Mouse (Mus musculus): Measurements from ENCODE around the gene Fgfr2. TPM values are rescaled to one million over a fixed set of nuclear protein-coding genes. Genes with fewer than 3 reads are reported as not detected.

Gene Fgfr2
- polyA plus RNA-seq, 1 experiment from 2014 or later: 18.5 TPM

DNA sequence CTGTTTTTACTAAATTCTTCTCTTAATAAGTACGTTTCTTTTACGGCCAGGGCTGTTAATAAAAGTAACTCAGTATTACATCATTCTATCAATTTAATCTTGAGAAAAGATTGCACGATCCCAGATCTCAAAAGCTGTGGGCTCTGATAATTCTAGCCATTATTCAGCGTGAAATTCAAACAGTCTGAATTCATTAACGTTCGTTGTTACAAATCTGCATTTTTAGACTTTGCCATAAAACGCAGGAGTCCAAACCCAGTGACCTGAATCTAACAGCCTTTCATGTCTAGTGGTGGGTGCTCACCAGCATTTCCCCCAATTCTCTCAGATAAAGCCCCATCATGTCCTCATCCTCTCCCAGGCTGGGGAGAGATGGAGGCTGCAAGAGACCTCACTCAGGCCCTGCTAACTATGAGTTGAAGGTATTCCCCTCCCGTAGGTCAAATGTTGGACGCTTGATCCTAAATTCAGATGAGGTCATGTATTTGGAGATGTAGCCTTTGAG lies 50.0 kb downstream of the Fgfr2 start:
- WGBS (ENCODE audit: insufficient replicate concordance): 80% methylated on average over 9 of the region's 9 CpGs
- no peak overlapping the region for H3K27ac ChIP-seq
- no peak overlapping the region for H3K9ac ChIP-seq
- no peak overlapping the region for H3K4me3 ChIP-seq
- no peak overlapping the region for H3K4me2 ChIP-seq
- no peaks in the 10 kb centered on the region for H3K4me1 ChIP-seq
- ATAC-seq: no peak
- no peaks in the 10 kb centered on the region for H3K9me3 ChIP-seq (replicated peaks)
- peaks cover 11% of the 10 kb centered on the region; the same call in 1 of the 2 replicates for H3K36me3 ChIP-seq
- no peaks in the 10 kb centered on the region for H3K27me3 ChIP-seq (replicated peaks)

DNA sequence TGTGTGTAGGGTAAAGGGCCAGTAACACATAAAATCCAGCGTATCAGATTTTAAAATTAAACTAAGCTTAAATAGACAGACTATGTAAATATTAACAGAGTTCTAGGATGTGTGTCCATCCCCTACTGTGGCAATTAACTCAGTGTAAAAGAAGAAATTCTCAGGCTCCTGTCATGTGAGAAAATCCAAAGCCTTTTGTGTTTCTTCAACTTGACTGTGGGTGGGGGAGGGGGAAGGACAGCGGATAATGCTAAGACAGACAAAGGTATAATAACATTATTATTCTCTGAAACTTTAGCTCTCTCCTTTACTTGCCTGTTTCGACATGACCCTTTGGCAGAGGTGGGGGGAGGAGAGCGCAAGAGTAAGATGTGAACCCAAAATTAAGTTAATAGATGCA lies 50.6 kb downstream of the Fgfr2 start:
- Histone ChIP-seq H3K4me1 (no peaks in the 10 kb centered on the region), H3K36me3 (peaks cover 11% of the 10 kb centered on the region; the same call in 1 of the 2 replicates), H3K27ac (no peak overlapping the region), H3K4me3 (no peak overlapping the region), H3K9me3 (replicated peaks) (no peaks in the 10 kb centered on the region), H3K27me3 (replicated peaks) (no peaks in the 10 kb centered on the region), H3K9ac (no peak overlapping the region), H3K4me2 (no peak overlapping the region)
- WGBS (ENCODE audit: insufficient replicate concordance): 82% methylated on average over 4 of the region's 4 CpGs
- no peak for ATAC-seq

DNA sequence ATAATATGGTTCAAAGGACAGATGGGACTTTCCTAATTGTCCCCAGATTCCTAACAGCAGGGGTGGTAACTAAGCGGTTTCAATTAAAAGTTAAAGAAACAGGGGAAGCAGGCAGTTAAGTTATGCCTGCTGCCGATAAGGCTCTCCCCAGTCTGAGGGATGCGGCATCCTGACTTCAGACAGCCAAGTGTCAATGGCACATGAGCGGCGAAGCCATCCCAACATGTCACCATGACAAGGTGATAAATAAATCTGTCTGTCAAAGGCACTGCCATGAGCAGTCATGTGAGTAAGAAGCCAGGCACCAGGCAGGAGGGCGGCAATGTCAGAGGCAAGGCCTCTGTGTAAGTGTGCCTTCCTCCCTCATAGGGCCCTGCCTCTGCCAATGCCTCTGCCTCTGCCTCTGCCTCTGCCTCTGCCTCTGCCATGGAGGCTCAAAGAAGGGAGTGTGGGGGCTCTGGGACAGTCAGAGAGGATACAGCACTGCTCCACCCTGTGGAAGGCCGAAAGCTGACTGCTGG lies 55.8 kb downstream of the Fgfr2 start:
- no peaks in the 10 kb centered on the region for H3K9me3 ChIP-seq (replicated peaks)
- no peaks in the 10 kb centered on the region for H3K4me1 ChIP-seq
- WGBS (ENCODE audit: insufficient replicate concordance): 66% methylated on average over 7 of the region's 7 CpGs
- H3K27ac ChIP-seq: no peak overlapping the region
- no peak overlapping the region for H3K9ac ChIP-seq
- no peaks in the 10 kb centered on the region for H3K27me3 ChIP-seq (replicated peaks)
- no peak overlapping the region for H3K4me3 ChIP-seq
- no peak overlapping the region for H3K4me2 ChIP-seq
- no peak for ATAC-seq
- H3K36me3 ChIP-seq: peaks cover 10% of the 10 kb centered on the region; the same call in 1 of the 2 replicates

DNA sequence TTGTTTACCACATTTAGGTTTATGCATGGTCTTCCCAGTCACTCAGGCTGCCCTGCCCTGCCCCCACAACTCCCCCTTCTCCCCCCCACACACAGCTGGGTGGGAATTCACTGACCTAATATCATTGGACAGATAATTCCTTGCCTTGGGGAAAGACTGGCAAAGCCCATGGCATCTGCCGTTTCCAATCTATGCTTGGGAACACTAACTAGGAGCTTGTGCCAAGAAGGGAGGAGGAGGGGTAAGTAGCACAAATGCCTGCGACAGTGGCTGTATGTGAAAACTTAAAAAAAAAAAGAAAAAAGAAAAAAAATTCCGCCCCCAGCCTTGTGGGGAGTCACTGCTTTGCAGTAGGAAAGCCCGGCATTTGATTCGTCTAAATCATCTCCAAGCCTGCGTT lies 56.4 kb downstream of the Fgfr2 start:
- H3K4me3 ChIP-seq: no peak overlapping the region
- 70% methylated on average over 6 of the region's 6 CpGs for WGBS (ENCODE audit: insufficient replicate concordance)
- no peak for ATAC-seq
- no peak overlapping the region for H3K4me2 ChIP-seq
- no peaks in the 10 kb centered on the region for H3K27me3 ChIP-seq (replicated peaks)
- H3K9ac ChIP-seq: no peak overlapping the region
- no peaks in the 10 kb centered on the region for H3K9me3 ChIP-seq (replicated peaks)
- no peak overlapping the region for H3K27ac ChIP-seq
- H3K36me3 ChIP-seq: peaks cover 6% of the 10 kb centered on the region; the same call in 1 of the 2 replicates
- no peaks in the 10 kb centered on the region for H3K4me1 ChIP-seq

DNA sequence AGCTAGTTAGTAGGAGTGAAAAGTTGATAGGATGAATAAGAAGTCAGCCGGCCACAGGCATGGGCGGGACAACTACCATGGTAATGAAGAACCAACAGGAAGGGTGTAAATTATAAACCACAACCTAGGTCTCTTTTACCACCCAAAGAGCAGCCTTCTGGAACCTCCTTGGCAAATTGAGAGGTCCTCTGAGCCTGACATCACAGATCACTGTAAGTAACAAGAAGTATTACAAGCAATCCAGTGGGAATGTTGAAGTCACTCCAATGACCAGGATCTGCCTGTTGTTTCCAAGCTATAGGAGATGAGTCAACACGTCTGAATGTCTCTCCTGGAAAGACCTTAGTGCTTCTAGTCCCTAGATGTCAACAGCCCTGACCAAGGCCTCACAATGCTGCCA lies 61.1 kb downstream of the Fgfr2 start:
- Histone ChIP-seq H3K9me3 (replicated peaks) (no peaks in the 10 kb centered on the region), H3K9ac (no peak overlapping the region), H3K27ac (no peak overlapping the region), H3K4me2 (no peak overlapping the region), H3K36me3 (peaks cover 6% of the 10 kb centered on the region; the same call in 1 of the 2 replicates), H3K27me3 (replicated peaks) (no peaks in the 10 kb centered on the region), H3K4me1 (peaks cover 4% of the 10 kb centered on the region; the same call in 1 of the 2 replicates), H3K4me3 (no peak overlapping the region)
- ATAC-seq: no peak
- WGBS (ENCODE audit: insufficient replicate concordance): 64% methylated on average over 3 of the region's 3 CpGs

DNA sequence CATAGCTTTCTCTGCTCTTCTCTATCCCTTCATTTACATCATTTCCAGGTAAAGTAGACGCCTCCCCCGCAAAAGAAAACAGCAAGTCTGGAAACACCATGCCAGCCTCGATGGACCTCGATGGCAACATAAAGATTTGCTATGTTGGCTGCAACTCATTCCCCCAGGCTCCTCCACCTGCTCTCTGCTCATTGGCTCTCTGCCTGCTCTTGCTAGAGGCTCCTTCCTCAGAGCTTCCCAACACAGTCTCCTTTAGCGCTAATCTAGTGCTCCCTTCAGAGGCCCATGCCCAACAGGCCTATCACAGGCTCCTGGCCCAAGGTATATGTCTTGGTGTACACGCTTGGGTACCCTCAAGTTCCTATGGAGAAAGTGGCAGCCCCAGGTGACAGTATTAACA lies 63.0 kb downstream of the Fgfr2 start:
- no peak for ATAC-seq
- Histone ChIP-seq H3K4me3 (no peak overlapping the region), H3K27me3 (replicated peaks) (no peaks in the 10 kb centered on the region), H3K4me1 (peaks cover 4% of the 10 kb centered on the region; the same call in 1 of the 2 replicates), H3K4me2 (no peak overlapping the region), H3K9me3 (replicated peaks) (no peaks in the 10 kb centered on the region), H3K27ac (no peak overlapping the region), H3K36me3 (peaks cover 4% of the 10 kb centered on the region), H3K9ac (no peak overlapping the region)
- 86% methylated on average over 6 of the region's 6 CpGs for WGBS (ENCODE audit: insufficient replicate concordance)

DNA sequence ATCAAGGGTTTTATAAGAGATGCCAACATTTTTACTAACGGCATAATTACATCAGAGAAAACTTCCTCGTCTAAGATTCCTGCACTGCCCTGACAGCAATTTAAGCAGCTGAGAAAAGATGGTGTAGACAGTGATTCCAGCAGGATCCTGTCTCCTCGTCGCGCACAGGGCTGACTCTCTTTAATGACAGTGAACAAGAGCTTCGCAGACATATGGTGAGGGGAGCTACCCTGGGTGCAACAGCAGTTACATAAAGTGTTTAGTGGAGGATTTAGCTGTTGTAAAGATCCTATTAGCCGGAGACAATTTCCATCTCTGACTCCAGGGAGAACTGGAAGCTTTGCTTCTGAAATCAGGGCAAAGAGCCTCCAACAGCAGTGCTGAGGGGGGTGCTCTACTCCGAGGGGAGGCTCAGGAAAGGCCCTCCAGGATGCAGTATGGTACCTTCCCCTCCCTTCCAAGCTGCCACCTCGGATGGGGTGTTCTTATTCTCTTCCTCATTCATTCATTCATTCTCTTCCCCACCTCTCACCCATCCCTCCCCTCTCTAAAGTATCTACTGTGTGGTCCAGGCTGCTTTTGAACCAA lies 63.5 kb downstream of the Fgfr2 start:
- H3K4me1 ChIP-seq: peaks cover 4% of the 10 kb centered on the region; the same call in 1 of the 2 replicates
- no peak for ATAC-seq
- no peaks in the 10 kb centered on the region for H3K9me3 ChIP-seq (replicated peaks)
- H3K36me3 ChIP-seq: peaks cover 4% of the 10 kb centered on the region
- H3K4me2 ChIP-seq: no peak overlapping the region
- H3K9ac ChIP-seq: no peak overlapping the region
- WGBS (ENCODE audit: insufficient replicate concordance): 74% methylated on average over 9 of the region's 9 CpGs
- H3K4me3 ChIP-seq: no peak overlapping the region
- no peak overlapping the region for H3K27ac ChIP-seq
- no peaks in the 10 kb centered on the region for H3K27me3 ChIP-seq (replicated peaks)

DNA sequence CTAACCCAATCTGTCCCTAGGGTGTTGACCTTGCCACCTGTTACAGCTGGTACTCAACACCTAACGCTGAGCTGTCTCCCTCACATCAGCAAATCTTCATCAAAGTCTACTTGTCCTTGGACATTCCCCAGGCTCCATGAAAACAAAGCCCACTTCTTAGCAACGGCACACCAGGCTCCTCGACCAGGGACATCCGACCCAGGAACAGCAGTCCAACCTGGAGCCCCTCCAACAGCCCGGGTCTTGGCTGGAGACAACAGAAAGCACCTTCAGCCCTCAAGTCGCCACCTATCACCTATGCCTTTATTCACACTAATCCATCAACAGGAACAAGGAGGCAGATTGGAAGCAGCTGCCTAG lies 64.0 kb downstream of the Fgfr2 start:
- H3K27me3 ChIP-seq (replicated peaks): no peaks in the 10 kb centered on the region
- peaks cover 4% of the 10 kb centered on the region for H3K36me3 ChIP-seq
- no peak for ATAC-seq
- H3K9me3 ChIP-seq (replicated peaks): no peaks in the 10 kb centered on the region
- H3K9ac ChIP-seq: no peak overlapping the region
- no peak overlapping the region for H3K4me3 ChIP-seq
- no peak overlapping the region for H3K27ac ChIP-seq
- H3K4me1 ChIP-seq: peaks cover 4% of the 10 kb centered on the region; the same call in 1 of the 2 replicates
- WGBS (ENCODE audit: insufficient replicate concordance): 76% methylated on average over 6 of the region's 6 CpGs
- H3K4me2 ChIP-seq: no peak overlapping the region

DNA sequence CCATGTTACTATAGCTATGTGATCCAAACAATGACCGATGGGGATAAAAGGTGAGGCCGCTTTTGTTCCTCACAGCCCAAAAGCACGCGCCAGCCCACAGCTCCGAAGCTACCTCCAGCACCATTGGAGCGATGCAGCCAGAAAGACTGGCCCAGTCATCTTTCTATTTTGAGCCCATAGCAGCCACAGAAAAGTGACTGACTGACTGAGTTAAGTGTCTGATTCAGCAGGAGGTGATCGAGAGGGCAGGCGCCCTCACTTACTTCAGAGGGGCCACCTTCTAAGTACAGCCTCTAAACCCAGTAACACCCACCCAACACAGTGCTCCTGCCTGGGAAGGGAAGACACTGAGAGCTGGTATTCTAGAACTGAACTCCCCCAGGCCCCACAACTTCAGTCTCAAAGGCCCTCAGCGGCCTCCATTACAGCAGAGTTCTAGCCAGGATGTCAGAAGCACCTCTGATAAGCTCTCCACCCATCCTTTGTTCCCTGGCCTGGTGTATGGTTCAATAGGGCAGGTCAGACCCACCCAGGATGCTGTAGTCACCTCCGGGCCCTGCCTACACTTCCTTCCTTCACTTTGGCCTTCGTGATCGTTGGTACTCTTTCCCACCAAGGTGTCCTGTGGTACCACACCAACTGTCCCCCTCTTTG lies 64.5 kb downstream of the Fgfr2 start:
- Histone ChIP-seq H3K4me1 (peaks cover 4% of the 10 kb centered on the region; the same call in 1 of the 2 replicates), H3K27me3 (replicated peaks) (no peaks in the 10 kb centered on the region), H3K36me3 (peaks cover 4% of the 10 kb centered on the region), H3K9ac (no peak overlapping the region), H3K4me3 (no peak overlapping the region), H3K9me3 (replicated peaks) (no peaks in the 10 kb centered on the region), H3K4me2 (no peak overlapping the region), H3K27ac (no peak overlapping the region)
- 73% methylated on average over 12 of the region's 12 CpGs for WGBS (ENCODE audit: insufficient replicate concordance)
- ATAC-seq: no peak

DNA sequence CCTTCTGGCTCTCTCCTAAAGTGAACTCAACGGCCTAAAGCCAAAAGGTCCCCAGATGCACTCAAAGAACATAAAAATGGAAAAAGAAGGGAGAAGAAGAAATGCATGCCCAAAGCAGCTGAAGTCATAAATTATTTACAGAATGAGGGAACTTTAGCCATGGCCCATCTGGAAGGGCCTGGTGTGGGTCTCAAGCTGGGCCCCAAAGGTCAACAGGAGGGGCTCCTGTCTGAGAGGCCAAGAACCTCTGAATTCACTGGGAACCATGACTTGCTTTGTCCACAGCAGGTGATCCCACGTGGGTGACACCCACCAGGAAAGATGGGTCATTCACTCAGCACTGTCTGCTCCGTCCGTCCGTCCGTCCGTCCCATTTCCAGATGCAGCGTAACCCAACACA lies 66.2 kb downstream of the Fgfr2 start:
- Histone ChIP-seq H3K4me2 (no peak overlapping the region), H3K9ac (no peak overlapping the region), H3K9me3 (replicated peaks) (no peaks in the 10 kb centered on the region), H3K4me1 (peaks cover 8% of the 10 kb centered on the region; the same call in 1 of the 2 replicates), H3K27me3 (replicated peaks) (no peaks in the 10 kb centered on the region), H3K36me3 (peaks cover 8% of the 10 kb centered on the region), H3K27ac (no peak overlapping the region), H3K4me3 (no peak overlapping the region)
- 87% methylated on average over 8 of the region's 8 CpGs for WGBS (ENCODE audit: insufficient replicate concordance)
- no peak for ATAC-seq

DNA sequence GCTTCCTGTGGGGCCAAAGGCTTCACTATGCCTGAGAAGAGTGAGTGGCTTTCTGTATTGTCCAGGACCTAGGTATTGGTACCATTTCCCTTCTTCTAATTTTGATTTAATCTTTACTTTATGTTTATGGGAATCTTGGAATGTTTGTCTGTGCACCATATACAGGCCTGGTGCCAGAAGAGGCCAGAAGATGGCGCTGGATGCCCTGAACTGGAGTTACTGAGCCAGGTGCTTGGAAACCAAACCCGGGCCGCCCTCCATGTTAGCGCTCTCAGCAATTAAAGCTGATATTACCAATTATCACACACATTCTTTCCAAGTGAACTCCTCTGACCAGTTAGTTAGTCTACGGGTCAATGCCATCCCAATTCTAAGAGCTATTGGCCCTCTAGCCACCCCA lies 68.7 kb downstream of the Fgfr2 start:
- Histone ChIP-seq H3K4me3 (no peak overlapping the region), H3K36me3 (peaks cover 12% of the 10 kb centered on the region), H3K4me2 (no peak overlapping the region), H3K9me3 (replicated peaks) (no peaks in the 10 kb centered on the region), H3K27ac (no peak overlapping the region), H3K9ac (no peak overlapping the region), H3K4me1 (peaks cover 8% of the 10 kb centered on the region; the same call in 1 of the 2 replicates), H3K27me3 (replicated peaks) (no peaks in the 10 kb centered on the region)
- no peak for ATAC-seq
- 78% methylated on average over 5 of the region's 5 CpGs for WGBS (ENCODE audit: insufficient replicate concordance)

DNA sequence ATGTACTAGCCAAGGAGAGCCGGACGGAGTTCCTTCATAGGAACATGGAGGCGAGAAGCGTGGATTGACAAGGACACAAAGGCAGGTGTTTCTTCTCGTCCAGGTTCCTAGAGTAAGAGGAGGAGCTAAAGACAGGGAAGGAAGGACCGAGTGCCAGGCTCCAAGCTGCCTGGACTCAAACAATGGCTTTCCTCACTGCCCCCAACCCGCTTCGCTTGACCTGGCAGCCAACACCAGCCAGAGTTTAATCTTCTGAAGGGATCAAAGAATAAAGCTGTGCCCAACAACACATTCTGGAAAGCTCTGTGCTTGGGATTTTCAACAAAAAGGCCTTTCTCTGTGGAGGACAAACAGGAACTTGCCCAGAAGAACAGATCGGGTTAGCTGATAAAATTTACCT lies 69.4 kb downstream of the Fgfr2 start:
- 76% methylated on average over 9 of the region's 9 CpGs for WGBS (ENCODE audit: insufficient replicate concordance)
- Histone ChIP-seq H3K4me2 (no peak overlapping the region), H3K36me3 (peaks cover 12% of the 10 kb centered on the region), H3K9ac (no peak overlapping the region), H3K4me1 (peaks cover 8% of the 10 kb centered on the region), H3K9me3 (replicated peaks) (no peaks in the 10 kb centered on the region), H3K27ac (no peak overlapping the region), H3K27me3 (replicated peaks) (no peaks in the 10 kb centered on the region), H3K4me3 (no peak overlapping the region)
- ATAC-seq: no peak

All from liver, embryonic 12.5 days (tissue).